ENCODE assay signal across 8 mouse cellular contexts in genomic region chr8:46713844-46714243, GRCm38 (mm10). TPM values are rescaled to one million over a fixed set of nuclear protein-coding genes. Genes with fewer than 3 reads are reported as not detected.
DNase-seq lines count a peak whose midpoint lies in the region; ATAC-seq and TF ChIP-seq lines count a peak whose summit lies in the region.

No protein-coding gene starts in this region.

- H3K27ac ChIP-seq in kidney, embryonic 16.5 days (ENCODE audit: low read length), result no peak overlapping the region
- no peak overlapping the region for H3K27ac ChIP-seq in liver, embryonic 11.5 days (ENCODE audit: low read depth, low read length)
- H3K27ac ChIP-seq in olfactory bulb, adult 2 months (ENCODE audit: insufficient read depth, low read depth, low read length), result peak overlapping the region; percentile 42; the same call in 1 of the 2 replicates
- H3K27ac ChIP-seq in left cerebral cortex, adult 2 months, result no peak overlapping the region

- TF ChIP-seq POLR2A in olfactory bulb, adult 2 months (IDR thresholded peaks at IDR 0.05; ENCODE audit: insufficient read depth, low read depth, low read length), result no peak

- no peak overlapping the region for H3K4me2 ChIP-seq in kidney, embryonic 16.5 days (replicated peaks; ENCODE audit: low read depth, low read length)
- H3K4me2 ChIP-seq in liver, embryonic 11.5 days, result peak overlapping the region; percentile 15; the same call in 1 of the 2 replicates

- H3K4me1 ChIP-seq in kidney, embryonic 16.5 days (ENCODE audit: insufficient read depth, low read length), result peaks cover 11% of the 10 kb centered on the region; the same call in 1 of the 2 replicates
- 0 out of 2 replicates have a peak, but pooled peaks cover 3% of the 10 kb centered on the region for H3K4me1 ChIP-seq in liver, embryonic 11.5 days (replicated peaks; ENCODE audit: control insufficient read depth, insufficient read depth, low read length)
- peaks cover 22% of the 10 kb centered on the region for H3K4me1 ChIP-seq in olfactory bulb, adult 2 months (ENCODE audit: control insufficient read depth, insufficient read depth, low read length)

- WGBS in kidney, embryonic 16.5 days, result 55% methylated on average over 6 of the region's 6 CpGs
- 60% methylated on average over 6 of the region's 6 CpGs for WGBS in liver, embryonic 11.5 days
- 59% methylated on average over 6 of the region's 6 CpGs for WGBS in olfactory bulb, adult 2 months

- no peak for ATAC-seq in kidney, embryonic 16.5 days (ENCODE audit: low FRiP score, low TSS enrichment)
- peak; percentile 66 for ATAC-seq in liver, embryonic 11.5 days (replicated peaks; ENCODE audit: low FRiP score)

- H3K36me3 ChIP-seq in kidney, embryonic 16.5 days (ENCODE audit: insufficient read depth, low read length), result no peaks in the 10 kb centered on the region
- no peaks in the 10 kb centered on the region for H3K36me3 ChIP-seq in liver, embryonic 11.5 days (ENCODE audit: control insufficient read depth, insufficient read depth, low read length)

- DNase-seq in kidney, postnatal 14 days, result peak; percentile 16
- DNase-seq in MEL-GATA-1-ER (ENCODE audit: extremely low read depth, low read depth) (peak; percentile 45), adipocyte (ENCODE audit: low spot score) (no peak)
- DNase-seq in liver, embryonic 11.5 days (ENCODE audit: low spot score), result no peak
- no peak for DNase-seq in left cerebral cortex, adult 2 months (ENCODE audit: extremely low spot score in 1 of 2, low spot score in 2 of 2)
- no peak for DNase-seq in right cerebral cortex, postnatal 14 days

- no peaks in the 10 kb centered on the region for H3K9me3 ChIP-seq in kidney, embryonic 16.5 days (ENCODE audit: low read length)
- no peaks in the 10 kb centered on the region for H3K9me3 ChIP-seq in liver, embryonic 11.5 days (ENCODE audit: control insufficient read depth, low read length)

- intact Hi-C loops in left cerebral cortex, adult 2 months (cut with DNase I), result no loop called here

- H3K27me3 ChIP-seq in kidney, embryonic 16.5 days (ENCODE audit: insufficient read depth, low read length), result no peaks in the 10 kb centered on the region
- no peaks in the 10 kb centered on the region for H3K27me3 ChIP-seq in liver, embryonic 11.5 days (replicated peaks; ENCODE audit: control insufficient read depth, insufficient read depth, low read length)

- H3K4me3 ChIP-seq in kidney, embryonic 16.5 days (ENCODE audit: low read length), result no peak overlapping the region
- H3K4me3 ChIP-seq in liver, embryonic 11.5 days (ENCODE audit: low read depth, low read length), result no peak overlapping the region
- H3K4me3 ChIP-seq in olfactory bulb, adult 2 months (ENCODE audit: insufficient read depth, low read depth, low read length), result no peak overlapping the region
- H3K4me3 ChIP-seq in left cerebral cortex, adult 2 months, result no peak overlapping the region

- no peak overlapping the region for H3K9ac ChIP-seq in kidney, embryonic 16.5 days (replicated peaks; ENCODE audit: low read length)
- no peak overlapping the region for H3K9ac ChIP-seq in liver, embryonic 11.5 days (ENCODE audit: low read depth, low read length)

- TF ChIP-seq CTCF in olfactory bulb, adult 2 months (IDR thresholded peaks at IDR 0.05; ENCODE audit: insufficient read depth, low read depth, low read length), result no peak
- no peak for TF ChIP-seq CTCF in left cerebral cortex, adult 2 months (IDR thresholded peaks at IDR 0.05)

RNA-seq across cellular contexts. Expression of gene Irf2, which starts 25.7 kb away (rescaled TPM):
- 19.2 and 21.5 TPM in 2 replicates for polyA plus RNA-seq in kidney, embryonic 16.5 days (2015; fragmentation: Nextera tagmentation; extraction: Ambion mirVana)
- polyA plus RNA-seq in liver, embryonic 11.5 days (2014; fragmentation: Nextera tagmentation; extraction: Ambion mirVana), result 17.7 and 19.7 TPM in 2 replicates
- not detected in 2 replicates for polyA plus RNA-seq in olfactory bulb, adult 2 months (2012; ENCODE audit: insufficient read depth, insufficient read length, low replicate concordance, missing spikeins)
- total RNA-seq in left cerebral cortex, adult 2 months (2021), result 10 to 100 TPM; 70.7 to 79.6 TPM

Comparison
In these comparisons a context has a peak if more than half of its experiments do, and no peak if none do; other contexts are left out.
1. DNase-seq: peak in kidney, postnatal 14 days (single experiment) and MEL-GATA-1-ER (single experiment); none in liver, embryonic 11.5 days (single experiment), left cerebral cortex, adult 2 months (0 of 2), adipocyte (single experiment) and right cerebral cortex, postnatal 14 days (single experiment).
2. RNA of gene Irf2, which starts 25.7 kb away (polyA plus RNA-seq): not detected in olfactory bulb, adult 2 months; 17.7 to 19.7 TPM in liver, embryonic 11.5 days and 19.2 to 21.5 TPM in kidney, embryonic 16.5 days; every median in the first group is over 10 times any median in the second.